Mouse (Mus musculus) cerebellum, adult 2 months (tissue): Measurements from ENCODE around the gene Bcat1.

Source experiments
- CTCF ChIP-seq: fragments of 200-500 bp; IDR thresholded peaks from 2 replicates; pipeline ENCODE4 v1.5.1; 2011; ENCODE audit warnings: low read depth, mild to moderate bottlenecking, control low read depth, low read length, moderate library complexity, borderline replicate concordance; ENCODE audit not compliant: insufficient read depth
- POLR2A ChIP-seq: fragments of 200-500 bp; IDR thresholded peaks from 2 replicates; pipeline ENCODE4 v1.6.1; 2011; ENCODE audit warnings: low read length, control low read depth, borderline replicate concordance; ENCODE audit not compliant: insufficient read depth

- no peak for TF ChIP-seq POLR2A
- no peak for TF ChIP-seq CTCF
These were observed 30.3 kb upstream of the Bcat1 start for GRCm38 (mm10) chr6:145106163-145106842.
